Mouse (Mus musculus): ENCODE results near the gene Nefh. TPM values are rescaled to one million over a fixed set of nuclear protein-coding genes. Genes with fewer than 3 reads are reported as not detected.
A peak's percentile ranks its signal among the peaks of the same experiment; 100 is the strongest.

Gene Nefh
- 0.29 and 0.44 TPM in 2 replicates for polyA plus RNA-seq (2016; fragmentation: Nextera tagmentation; extraction: Ambion mirVana)

GRCm38 (mm10) chr11:4947813-4948174, at the start of gene Nefh:
Gene Nefh (minus strand): TSS chr11:4948064.
- Histone ChIP-seq H3K4me1 (replicated peaks) (peaks cover 19% of the 10 kb centered on the region), H3K27ac (peak within 1 kb of the TSS; percentile 76), H3K4me3 (peak within 1 kb of the TSS; percentile 61), H3K9me3 (no peaks in the 10 kb centered on the region), H3K27me3 (ENCODE audit: insufficient read depth, poor library complexity, severe bottlenecking) (peaks cover 96% of the 10 kb centered on the region), H3K36me3 (no peaks in the 10 kb centered on the region)
- DNase-seq (ENCODE audit: low spot score): no peak
- 1% methylated on average over 41 of the region's 41 CpGs for WGBS

GRCm38 (mm10) chr11:4996621-4997199, 48.8 kb upstream of the Nefh start:
- no peak for DNase-seq (ENCODE audit: low spot score)
- 89% methylated on average over 5 of the region's 5 CpGs for WGBS

GRCm38 (mm10) chr11:4995676-4996075, 47.8 kb upstream of the Nefh start:
- peaks cover 12% of the 10 kb centered on the region for H3K4me1 ChIP-seq (replicated peaks)
- H3K36me3 ChIP-seq: peaks cover 27% of the 10 kb centered on the region
- H3K9me3 ChIP-seq: no peaks in the 10 kb centered on the region
- WGBS: 91% methylated on average over 3 of the region's 3 CpGs
- no peak for DNase-seq (ENCODE audit: low spot score)
- no peak overlapping the region for H3K4me3 ChIP-seq
- no peak overlapping the region for H3K27ac ChIP-seq
- no peaks in the 10 kb centered on the region for H3K27me3 ChIP-seq (ENCODE audit: insufficient read depth, poor library complexity, severe bottlenecking)

More at GRCm38 (mm10) chr11:4996621-4997199, 48.8 kb upstream of the Nefh start:
- Histone ChIP-seq H3K27me3 (ENCODE audit: insufficient read depth, poor library complexity, severe bottlenecking) (no peaks in the 10 kb centered on the region), H3K4me3 (no peak overlapping the region), H3K9me3 (no peaks in the 10 kb centered on the region), H3K4me1 (replicated peaks) (peaks cover 12% of the 10 kb centered on the region), H3K27ac (no peak overlapping the region), H3K36me3 (peaks cover 33% of the 10 kb centered on the region)

- H3K27ac ChIP-seq: no peak overlapping the region
- no peaks in the 10 kb centered on the region for H3K9me3 ChIP-seq
- H3K4me1 ChIP-seq (replicated peaks): peaks cover 12% of the 10 kb centered on the region
- no peaks in the 10 kb centered on the region for H3K27me3 ChIP-seq (ENCODE audit: insufficient read depth, poor library complexity, severe bottlenecking)
- 91% methylated on average over 2 of the region's 2 CpGs for WGBS
- H3K36me3 ChIP-seq: peaks cover 38% of the 10 kb centered on the region
- no peak overlapping the region for H3K4me3 ChIP-seq
- no peak for DNase-seq (ENCODE audit: low spot score)
These were observed 44.6 kb upstream of the Nefh start for GRCm38 (mm10) chr11:4992471-4992870.

GRCm38 (mm10) chr11:4989187-4989586, 41.3 kb upstream of the Nefh start:
- 87% methylated on average over 3 of the region's 3 CpGs for WGBS

GRCm38 (mm10) chr11:4987487-4987852, 39.6 kb upstream of the Nefh start:
- peak overlapping the region; percentile 85 for H3K27ac ChIP-seq

More at GRCm38 (mm10) chr11:4989187-4989586, 41.3 kb upstream of the Nefh start:
- no peak overlapping the region for H3K27ac ChIP-seq
- H3K4me1 ChIP-seq (replicated peaks): peaks cover 25% of the 10 kb centered on the region
- H3K9me3 ChIP-seq: no peaks in the 10 kb centered on the region
- H3K4me3 ChIP-seq: no peak overlapping the region
- H3K36me3 ChIP-seq: peaks cover 28% of the 10 kb centered on the region
- 0 out of 2 replicates have a peak, but pooled peaks cover 2% of the 10 kb centered on the region for H3K27me3 ChIP-seq (ENCODE audit: insufficient read depth, poor library complexity, severe bottlenecking)
- DNase-seq (ENCODE audit: low spot score): no peak

GRCm38 (mm10) chr11:4986695-4987486, 39.0 kb upstream of the Nefh start, which contains the start of gene Ap1b1:
Gene Ap1b1 (plus strand): TSS chr11:4986824.
- DNase-seq (ENCODE audit: low spot score): peak; percentile 94
- H3K9me3 ChIP-seq: no peaks in the 10 kb centered on the region
- peak within 1 kb of the TSS; percentile 85 for H3K4me3 ChIP-seq
- peaks cover 30% of the 10 kb centered on the region for H3K4me1 ChIP-seq (replicated peaks)
- H3K27ac ChIP-seq: peak within 1 kb of the TSS; percentile 85
- H3K27me3 ChIP-seq (ENCODE audit: insufficient read depth, poor library complexity, severe bottlenecking): 0 out of 2 replicates have a peak, but pooled peaks cover 6% of the 10 kb centered on the region
- peaks cover 26% of the 10 kb centered on the region for H3K36me3 ChIP-seq
- WGBS: under 1% methylated on average over 62 of the region's 62 CpGs

More at GRCm38 (mm10) chr11:4987487-4987852, 39.6 kb upstream of the Nefh start:
- Histone ChIP-seq H3K9me3 (no peaks in the 10 kb centered on the region), H3K36me3 (peaks cover 28% of the 10 kb centered on the region), H3K27me3 (ENCODE audit: insufficient read depth, poor library complexity, severe bottlenecking) (0 out of 2 replicates have a peak, but pooled peaks cover 6% of the 10 kb centered on the region), H3K4me1 (replicated peaks) (peaks cover 30% of the 10 kb centered on the region), H3K4me3 (peak overlapping the region; percentile 85)
- 60% methylated on average over 11 of the region's 11 CpGs for WGBS
- DNase-seq (ENCODE audit: low spot score): no peak

- 72% methylated on average over 3 of the region's 3 CpGs for WGBS
- H3K36me3 ChIP-seq: peaks cover 15% of the 10 kb centered on the region
These were observed 36.9 kb upstream of the Nefh start for GRCm38 (mm10) chr11:4984799-4985198.

GRCm38 (mm10) chr11:4984249-4984648, 36.4 kb upstream of the Nefh start:
- DNase-seq (ENCODE audit: low spot score): no peak
- Histone ChIP-seq H3K9me3 (no peaks in the 10 kb centered on the region), H3K4me3 (peak overlapping the region; percentile 28), H3K27ac (peak overlapping the region; percentile 23; the same call in 1 of the 2 replicates), H3K27me3 (ENCODE audit: insufficient read depth, poor library complexity, severe bottlenecking) (0 out of 2 replicates have a peak, but pooled peaks cover 6% of the 10 kb centered on the region), H3K4me1 (replicated peaks) (peaks cover 30% of the 10 kb centered on the region), H3K36me3 (peaks cover 10% of the 10 kb centered on the region; the same call in 1 of the 2 replicates)
- 1% methylated on average over 5 of the region's 5 CpGs for WGBS

More at GRCm38 (mm10) chr11:4984799-4985198, 36.9 kb upstream of the Nefh start:
- Histone ChIP-seq H3K27me3 (ENCODE audit: insufficient read depth, poor library complexity, severe bottlenecking) (0 out of 2 replicates have a peak, but pooled peaks cover 6% of the 10 kb centered on the region), H3K27ac (no peak overlapping the region), H3K4me3 (no peak overlapping the region), H3K9me3 (no peaks in the 10 kb centered on the region), H3K4me1 (replicated peaks) (peaks cover 30% of the 10 kb centered on the region)
- no peak for DNase-seq (ENCODE audit: low spot score)

- H3K27me3 ChIP-seq (ENCODE audit: insufficient read depth, poor library complexity, severe bottlenecking): 0 out of 2 replicates have a peak, but pooled peaks cover 6% of the 10 kb centered on the region
- peaks cover 26% of the 10 kb centered on the region for H3K4me1 ChIP-seq (replicated peaks)
- peaks cover 3% of the 10 kb centered on the region; the same call in 1 of the 2 replicates for H3K36me3 ChIP-seq
- H3K4me3 ChIP-seq: no peak overlapping the region
- H3K9me3 ChIP-seq: no peaks in the 10 kb centered on the region
- 65% methylated on average over 2 of the region's 2 CpGs for WGBS
- H3K27ac ChIP-seq: no peak overlapping the region
- no peak for DNase-seq (ENCODE audit: low spot score)
These were observed 35.7 kb upstream of the Nefh start for GRCm38 (mm10) chr11:4983538-4983937.

GRCm38 (mm10) chr11:4983010-4983409, 35.1 kb upstream of the Nefh start:
- Histone ChIP-seq H3K4me3 (no peak overlapping the region), H3K36me3 (no peaks in the 10 kb centered on the region), H3K9me3 (no peaks in the 10 kb centered on the region), H3K4me1 (replicated peaks) (peaks cover 23% of the 10 kb centered on the region), H3K27ac (no peak overlapping the region), H3K27me3 (ENCODE audit: insufficient read depth, poor library complexity, severe bottlenecking) (0 out of 2 replicates have a peak, but pooled peaks cover 6% of the 10 kb centered on the region)
- DNase-seq (ENCODE audit: low spot score): no peak
- WGBS: 78% methylated on average over 3 of the region's 3 CpGs

GRCm38 (mm10) chr11:4975623-4976022, 27.8 kb upstream of the Nefh start:
- DNase-seq (ENCODE audit: low spot score): peak; percentile 67
- WGBS: 5% methylated on average over 14 of the region's 14 CpGs
- Histone ChIP-seq H3K27ac (no peak overlapping the region), H3K4me3 (peak overlapping the region; percentile 31; the same call in 1 of the 2 replicates), H3K36me3 (no peaks in the 10 kb centered on the region), H3K27me3 (ENCODE audit: insufficient read depth, poor library complexity, severe bottlenecking) (peaks cover 13% of the 10 kb centered on the region; the same call in 1 of the 2 replicates), H3K9me3 (no peaks in the 10 kb centered on the region), H3K4me1 (replicated peaks) (0 out of 2 replicates have a peak, but pooled peaks cover 3% of the 10 kb centered on the region)
